Mouse (Mus musculus): ENCODE results near the gene Ptprd. TPM values are rescaled to one million over a fixed set of nuclear protein-coding genes. Genes with fewer than 3 reads are reported as not detected.

Ptprd gene
- polyA plus RNA-seq, 1 experiment, result 4.5 TPM

DNA sequence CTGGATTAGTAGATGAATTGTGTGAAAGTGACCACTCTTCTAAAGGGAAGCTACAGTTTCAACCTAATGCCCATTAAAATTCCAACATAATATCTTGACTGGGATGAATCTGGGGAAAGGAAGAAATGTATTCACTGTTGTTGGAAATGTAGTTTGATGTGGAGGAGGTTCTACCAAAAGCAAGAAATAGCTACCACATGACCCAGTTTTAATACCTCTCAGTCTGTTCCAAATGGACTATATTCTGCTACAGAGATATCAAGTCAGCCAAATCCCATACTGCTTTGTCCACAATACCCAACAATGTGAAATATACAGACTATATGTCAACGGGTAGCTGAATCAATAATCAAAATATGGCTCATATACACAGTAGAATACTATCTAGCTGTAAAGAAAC, 1221.8 kb downstream of the Ptprd start:
- 87% methylated on average over 1 of the region's 1 CpGs for WGBS
- no peak for DNase-seq (ENCODE audit: low read depth, low spot score)

DNA sequence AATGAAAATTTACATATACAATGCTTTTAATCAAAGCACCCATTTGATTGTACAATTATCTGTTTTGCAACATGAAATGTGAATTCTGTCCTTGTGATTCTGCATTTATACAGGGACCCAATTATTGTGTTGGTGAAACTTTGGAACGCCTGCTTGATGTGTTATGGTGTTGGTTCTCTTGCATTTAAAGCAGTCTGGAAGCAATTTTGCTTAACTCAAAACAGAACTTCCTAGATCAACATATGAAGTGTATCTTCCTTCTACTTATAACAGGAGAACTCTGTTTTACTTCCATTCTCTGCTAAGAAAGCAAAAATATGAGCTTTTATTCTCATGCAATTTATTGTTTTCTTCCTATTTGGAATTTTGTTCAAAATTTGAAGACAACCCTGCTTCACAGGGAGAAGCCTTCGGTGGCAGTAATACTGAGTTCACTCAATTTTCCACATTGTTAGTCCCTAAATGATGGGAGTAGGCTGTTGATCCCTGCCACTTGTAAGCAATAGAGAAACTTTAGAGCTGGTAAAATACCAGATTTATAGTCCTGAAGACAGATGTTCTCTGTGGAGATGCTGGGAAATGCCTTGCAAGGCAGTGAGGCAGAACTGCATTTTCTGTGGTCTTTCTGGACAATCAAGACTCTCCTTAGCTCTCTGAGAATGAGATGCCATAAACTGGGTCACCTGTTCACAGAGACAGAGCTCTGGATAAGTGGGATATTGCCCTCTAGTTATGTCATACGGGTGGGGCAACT, 1234.5 kb downstream of the Ptprd start:
- no peak for DNase-seq (ENCODE audit: low read depth, low spot score)
- 66% methylated on average over 3 of the region's 3 CpGs for WGBS

DNA sequence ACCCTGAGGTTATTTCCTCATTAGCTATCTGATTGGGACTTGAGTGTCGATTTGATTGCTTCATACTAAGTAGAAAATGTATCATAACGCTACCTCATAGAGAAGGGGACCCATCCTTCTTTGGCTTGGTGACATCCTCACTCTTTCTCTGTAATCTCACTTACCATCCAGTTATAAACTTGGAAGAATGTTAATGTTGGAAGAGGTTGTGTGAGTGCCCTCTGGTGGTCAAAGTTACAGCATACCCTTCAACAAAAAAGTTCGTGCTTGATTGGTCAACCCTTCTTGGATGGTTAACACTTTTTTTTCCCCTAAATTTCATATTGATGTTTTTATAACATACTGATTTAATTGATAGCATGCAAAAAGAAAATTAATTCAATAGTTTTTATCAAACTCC, 1263.5 kb downstream of the Ptprd start:
- 36% methylated on average over 3 of the region's 3 CpGs for WGBS
- peak; percentile 8 for DNase-seq (ENCODE audit: low read depth, low spot score)

DNA sequence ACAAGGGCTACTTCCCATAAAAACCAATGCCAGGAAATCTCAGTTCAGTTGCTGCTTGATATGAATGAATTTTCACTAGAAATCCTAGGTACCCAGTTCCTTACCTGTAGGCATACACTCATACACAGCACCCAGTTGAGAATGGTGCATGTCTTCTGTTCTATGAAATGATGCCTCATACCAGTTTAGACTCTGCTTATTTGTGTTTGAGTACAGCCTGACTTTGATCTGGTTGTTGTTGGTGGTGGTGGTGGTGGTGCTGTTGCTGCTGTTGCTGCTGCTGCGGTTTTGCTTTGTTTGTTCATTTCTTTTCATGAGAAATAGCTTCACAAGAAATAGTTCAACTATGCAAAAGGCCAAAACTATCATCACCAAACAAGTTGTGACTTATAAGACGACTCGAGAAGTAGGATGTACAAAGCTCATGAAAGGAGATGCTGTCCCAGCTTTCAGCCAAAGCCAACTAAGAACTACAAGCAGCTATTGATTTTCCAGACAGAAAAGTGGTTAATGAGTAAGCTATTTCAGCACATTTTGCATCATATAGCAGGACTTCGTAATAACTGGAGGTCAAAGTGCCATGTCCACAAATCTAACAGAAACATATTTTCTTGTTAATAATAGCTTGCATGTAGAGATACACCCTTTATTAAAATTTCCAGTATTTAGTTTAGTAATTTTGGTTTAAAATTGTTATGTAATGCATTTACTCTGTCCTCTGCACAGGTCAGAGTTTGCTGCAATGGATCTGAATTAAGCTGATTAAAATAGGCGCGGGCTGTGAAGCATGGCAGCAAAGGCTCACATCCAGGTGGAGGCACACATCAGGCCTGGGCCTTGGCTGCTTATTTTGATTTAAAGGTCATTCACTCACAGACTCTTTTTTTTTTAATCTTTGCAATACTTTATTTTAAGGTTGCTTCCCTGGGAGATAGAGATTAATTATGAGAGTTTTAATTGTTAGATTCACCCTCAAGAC, 1270.1 kb downstream of the Ptprd start:
- DNase-seq (ENCODE audit: low read depth, low spot score), result no peak
- WGBS, result 52% methylated on average over 6 of the region's 6 CpGs

DNA sequence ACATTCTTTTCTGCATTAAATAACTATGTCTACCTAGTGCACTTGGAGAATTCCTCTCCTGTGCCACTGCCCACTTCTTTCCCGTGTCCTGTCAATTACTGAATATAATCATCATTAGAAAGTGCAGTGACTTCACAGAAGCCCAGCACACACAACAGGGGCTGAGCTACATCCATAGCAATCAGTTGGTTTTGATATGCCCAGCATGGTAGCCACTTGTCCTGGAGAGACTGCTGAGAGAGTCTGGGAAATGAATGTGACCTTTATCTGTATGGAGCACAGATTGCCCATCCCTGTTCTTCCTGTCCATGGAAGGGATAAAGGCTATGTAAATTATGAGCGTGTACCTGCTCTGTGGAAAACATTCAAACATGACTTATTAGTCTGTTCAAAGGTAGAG, 1280.2 kb downstream of the Ptprd start:
- DNase-seq (ENCODE audit: low read depth, low spot score), result no peak
- WGBS, result 57% methylated on average over 2 of the region's 2 CpGs

DNA sequence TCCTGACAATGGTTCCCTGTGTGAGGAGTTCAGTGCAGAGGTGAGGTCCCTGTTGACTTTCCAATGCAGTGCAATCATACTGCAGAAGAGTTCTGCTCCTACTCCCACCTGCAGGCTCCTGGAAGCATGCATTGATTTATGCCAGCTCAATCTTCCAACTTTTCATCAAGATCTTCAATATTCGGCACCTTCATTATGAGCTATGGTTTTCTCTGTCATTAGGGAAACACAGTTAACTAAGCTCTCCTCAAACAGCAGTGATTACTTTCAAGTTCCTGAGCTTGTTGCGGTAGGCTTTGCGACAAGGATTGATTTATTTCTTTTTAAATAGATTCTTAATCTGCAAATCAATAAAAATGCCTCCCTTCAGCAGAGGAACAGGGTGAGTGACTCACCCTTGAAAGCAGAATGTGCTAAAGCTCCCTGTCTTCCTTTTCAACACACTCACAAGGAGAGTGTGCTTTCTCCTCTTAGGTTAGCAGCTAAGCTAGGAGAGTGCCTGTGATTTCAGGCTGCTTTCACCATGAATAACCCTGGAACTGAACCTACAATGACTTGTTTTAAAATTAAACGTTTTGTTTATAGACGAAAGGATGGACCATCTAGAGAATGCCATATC, 1298.1 kb downstream of the Ptprd start:
- no peak for DNase-seq (ENCODE audit: low read depth, low spot score)
- 41% methylated on average over 5 of the region's 5 CpGs for WGBS

DNA sequence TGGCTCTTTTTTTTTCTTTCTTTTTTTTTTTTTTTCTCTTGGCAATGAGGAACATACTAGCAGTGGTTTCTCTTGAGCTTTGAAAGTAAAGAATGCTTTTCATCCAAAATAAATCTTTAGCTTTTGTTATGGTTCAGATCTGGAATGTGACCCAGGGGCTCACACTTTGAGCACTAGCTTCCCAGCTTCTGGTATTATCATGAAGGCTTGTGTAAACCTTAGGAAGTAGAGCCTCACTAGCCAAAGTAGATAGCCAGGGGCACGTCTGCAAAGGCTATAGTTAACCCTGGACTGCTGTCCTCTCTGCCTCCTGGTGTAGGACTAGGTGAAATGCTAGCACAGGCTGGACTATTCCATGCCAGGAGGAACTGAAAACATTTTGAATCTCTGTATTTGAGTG, 1310.1 kb downstream of the Ptprd start:
- 20% methylated on average over 1 of the region's 1 CpGs for WGBS
- no peak for DNase-seq (ENCODE audit: low read depth, low spot score)

DNA sequence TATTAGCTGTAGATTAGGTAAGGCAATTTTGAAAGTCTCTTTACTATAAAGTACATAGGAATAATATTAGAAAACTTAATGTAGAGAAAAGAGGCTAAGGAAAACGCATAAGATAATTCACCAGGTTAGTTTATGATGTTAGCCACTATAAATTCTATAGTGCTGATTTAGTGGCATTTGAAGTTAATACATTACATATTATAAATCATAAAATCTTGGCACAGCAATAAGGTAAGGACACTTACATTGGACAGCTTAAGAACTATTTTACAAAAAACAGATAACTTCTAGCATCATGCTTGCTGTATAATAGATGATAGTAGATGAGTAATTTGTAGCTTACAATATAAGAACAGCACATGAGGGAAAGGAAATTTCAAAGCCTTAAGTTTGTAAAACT, 1322.1 kb downstream of the Ptprd start:
- no peak for DNase-seq (ENCODE audit: low read depth, low spot score)
- 16% methylated on average over 1 of the region's 1 CpGs for WGBS

DNA sequence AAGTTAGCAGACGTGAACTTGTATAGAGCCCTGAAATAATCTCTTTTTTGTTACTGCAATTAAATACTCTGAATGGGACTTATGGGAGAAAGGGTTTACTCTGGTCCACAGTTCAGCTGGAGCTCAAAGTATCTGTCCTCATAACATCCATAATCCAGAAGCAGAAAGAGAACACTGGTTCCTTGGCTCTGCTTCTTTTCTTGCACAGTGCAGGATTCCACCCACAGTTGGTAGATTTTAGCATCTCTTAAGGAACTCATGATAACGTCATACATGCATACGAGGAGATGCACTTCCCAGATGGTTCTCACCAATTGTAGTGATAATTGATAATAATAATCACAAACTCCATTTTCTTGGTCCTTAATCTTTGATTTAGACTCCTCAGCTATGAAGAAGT, 1330.2 kb downstream of the Ptprd start:
- no peak for DNase-seq (ENCODE audit: low read depth, low spot score)
- WGBS, result 68% methylated on average over 3 of the region's 3 CpGs

DNA sequence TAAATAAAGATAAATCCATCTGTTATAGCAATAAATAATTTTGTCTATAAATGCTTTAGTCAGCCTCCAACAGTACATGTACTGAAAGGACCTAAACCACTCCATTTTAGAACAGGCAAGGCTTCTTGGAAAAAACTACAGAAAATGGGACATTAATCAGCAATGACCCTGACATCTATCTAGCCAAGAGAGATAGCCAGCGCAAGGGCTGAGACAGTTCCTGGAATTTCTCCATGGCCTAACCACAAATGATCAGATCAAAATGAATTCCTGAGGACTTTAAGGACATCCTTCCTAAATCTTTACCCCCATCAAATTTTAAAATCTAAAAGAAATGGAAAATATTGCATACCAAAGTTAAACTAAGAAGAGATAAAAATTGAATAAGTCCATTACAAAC, 1340.8 kb downstream of the Ptprd start:
- 98% methylated on average over 1 of the region's 1 CpGs for WGBS
- no peak for DNase-seq (ENCODE audit: low read depth, low spot score)

DNA sequence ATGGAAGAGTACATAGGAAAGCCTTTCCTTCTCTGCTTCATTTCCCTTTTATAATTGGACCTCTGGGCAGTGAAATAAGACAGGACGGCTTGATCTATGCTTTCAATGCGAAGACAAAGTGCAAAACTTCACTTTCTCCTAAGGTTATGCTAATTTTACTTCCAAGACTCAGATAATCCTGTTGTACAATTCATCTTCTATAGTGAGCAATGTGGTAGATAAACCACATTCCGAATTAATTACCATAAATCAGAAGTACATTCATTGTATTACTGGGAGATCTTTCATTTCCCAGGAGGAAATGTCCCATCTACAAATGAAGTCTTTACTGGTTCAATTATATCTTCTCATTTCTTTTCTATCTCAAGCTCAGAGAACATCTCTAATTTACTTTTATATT, 1346.2 kb downstream of the Ptprd start:
- no peak for DNase-seq (ENCODE audit: low read depth, low spot score)
- WGBS, result 83% methylated on average over 3 of the region's 3 CpGs

DNA sequence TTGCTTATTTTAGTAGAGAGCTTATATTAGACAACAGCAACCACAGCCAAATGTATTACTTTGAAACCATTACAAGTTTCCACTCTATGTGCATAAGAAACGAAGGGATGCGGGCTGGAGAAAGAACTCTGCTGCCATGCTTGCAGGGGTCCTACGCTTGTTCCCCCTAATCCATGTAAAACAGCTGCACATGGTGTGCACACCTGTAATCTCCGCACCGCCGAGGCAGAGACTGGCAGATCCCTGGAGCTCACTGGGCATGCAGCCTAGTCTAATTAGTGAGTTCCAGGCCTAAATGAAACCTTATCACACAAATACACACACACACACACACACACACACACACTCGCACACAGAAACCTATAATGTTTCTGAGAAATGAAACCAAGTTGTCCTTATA, 1365.5 kb downstream of the Ptprd start:
- DNase-seq (ENCODE audit: low read depth, low spot score), result no peak
- WGBS, result 76% methylated on average over 7 of the region's 7 CpGs

DNA sequence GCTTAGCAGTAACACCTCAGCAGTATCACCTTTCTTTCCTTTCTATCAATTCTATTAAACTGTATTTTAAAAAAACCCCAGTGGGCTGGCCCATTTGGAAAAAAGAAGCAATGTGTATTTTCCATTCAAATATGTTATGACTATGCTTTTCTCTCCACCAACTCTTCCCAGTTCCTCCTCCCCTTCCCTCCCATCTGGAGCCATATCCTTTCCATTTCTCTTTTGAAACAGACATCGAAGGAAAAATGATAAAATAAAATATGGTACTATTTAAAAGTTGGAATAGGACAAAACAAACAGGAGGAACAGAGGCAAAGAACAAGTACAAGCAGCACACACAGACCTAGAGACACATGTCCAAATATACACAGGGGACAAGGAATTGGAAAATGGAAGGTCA, 1372.7 kb downstream of the Ptprd start:
- 83% methylated on average over 1 of the region's 1 CpGs for WGBS
- no peak for DNase-seq (ENCODE audit: low read depth, low spot score)

DNA sequence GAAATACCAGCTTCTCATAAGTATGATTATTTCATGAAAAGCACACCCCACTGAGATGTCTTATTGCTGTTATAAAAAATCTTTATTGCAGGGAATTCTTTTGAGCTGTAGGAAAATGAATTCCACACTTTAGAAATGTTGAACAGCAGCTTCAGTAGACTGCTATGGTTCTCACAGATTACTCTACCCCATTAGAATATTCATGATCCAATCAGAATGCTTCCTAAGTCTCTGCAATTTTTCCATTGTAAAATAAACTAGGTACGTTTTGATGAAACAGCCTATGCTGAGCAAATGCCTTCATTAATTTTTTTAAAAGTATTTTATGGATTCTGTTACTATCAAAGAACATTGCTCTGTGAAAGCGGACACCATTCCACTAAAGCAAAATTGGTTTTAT, 1399.6 kb downstream of the Ptprd start:
- 64% methylated on average over 2 of the region's 2 CpGs for WGBS
- no peak for DNase-seq (ENCODE audit: low read depth, low spot score)

DNA sequence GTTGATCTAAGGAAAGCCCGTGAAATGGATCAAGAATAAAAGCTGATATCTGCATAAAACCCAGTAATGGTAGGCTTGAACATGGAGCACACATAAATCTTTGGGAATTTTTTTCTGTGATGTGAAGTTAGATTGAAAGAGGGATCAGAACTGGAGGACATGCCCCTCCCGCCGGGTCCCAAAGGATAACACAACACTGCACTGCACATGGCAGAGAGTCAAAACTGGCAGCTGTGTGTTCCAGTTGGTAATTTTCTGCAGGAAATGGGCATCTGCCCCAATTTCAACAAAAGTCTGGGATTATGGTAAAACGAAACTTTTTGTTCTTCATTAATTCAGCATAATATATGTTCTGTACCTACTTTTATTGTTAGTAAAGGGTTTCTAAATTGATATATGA, 1409.1 kb downstream of the Ptprd start:
- 68% methylated on average over 4 of the region's 4 CpGs for WGBS
- DNase-seq (ENCODE audit: low read depth, low spot score), result no peak

DNA sequence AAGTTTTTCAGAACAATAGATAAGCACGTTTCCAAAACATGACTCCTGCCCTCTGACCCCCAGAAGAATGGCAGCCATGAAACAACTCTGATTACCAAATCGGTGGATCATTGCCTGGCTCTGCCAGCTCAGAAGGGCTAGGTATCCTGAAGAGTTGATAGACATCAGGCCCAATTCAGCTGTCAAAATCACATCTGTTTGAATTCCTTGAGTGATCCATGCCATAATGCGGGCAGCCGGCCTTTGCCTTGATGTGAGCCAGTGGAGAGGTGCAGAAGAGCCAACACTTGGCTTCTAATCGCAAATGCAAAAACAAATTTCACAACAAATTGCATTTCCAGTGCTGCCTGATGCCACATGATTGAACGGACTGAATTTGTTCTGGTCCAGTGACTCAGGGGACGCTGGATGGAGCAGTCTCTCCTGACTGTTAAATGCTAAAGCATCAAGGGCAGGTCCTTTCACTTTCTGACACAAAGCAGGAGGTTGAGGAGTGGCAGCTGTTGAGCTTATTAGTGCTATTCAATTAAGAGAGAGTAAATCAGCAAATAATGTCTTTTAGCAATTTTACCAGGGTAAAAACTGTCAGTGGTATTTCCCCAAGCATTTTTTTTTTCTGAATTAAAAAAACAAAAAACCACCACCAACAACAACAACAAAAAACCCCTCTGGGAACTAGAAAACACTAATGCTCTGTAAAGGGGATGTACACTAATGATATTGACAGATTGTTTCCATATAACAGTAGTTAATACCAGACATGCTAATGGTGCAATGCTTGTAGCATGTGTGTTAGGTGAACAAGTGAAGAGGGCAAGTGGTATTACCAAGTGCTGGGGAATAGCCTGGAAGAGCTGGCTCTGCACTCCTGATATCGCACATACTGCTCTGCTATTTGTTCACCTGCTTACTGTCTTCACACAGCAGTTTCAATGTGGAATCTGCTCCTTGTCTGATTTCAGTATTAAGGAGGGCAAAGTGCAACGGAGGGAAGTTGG, 1413.5 kb downstream of the Ptprd start:
- no peak for DNase-seq (ENCODE audit: low read depth, low spot score)
- 71% methylated on average over 9 of the region's 9 CpGs for WGBS

DNA sequence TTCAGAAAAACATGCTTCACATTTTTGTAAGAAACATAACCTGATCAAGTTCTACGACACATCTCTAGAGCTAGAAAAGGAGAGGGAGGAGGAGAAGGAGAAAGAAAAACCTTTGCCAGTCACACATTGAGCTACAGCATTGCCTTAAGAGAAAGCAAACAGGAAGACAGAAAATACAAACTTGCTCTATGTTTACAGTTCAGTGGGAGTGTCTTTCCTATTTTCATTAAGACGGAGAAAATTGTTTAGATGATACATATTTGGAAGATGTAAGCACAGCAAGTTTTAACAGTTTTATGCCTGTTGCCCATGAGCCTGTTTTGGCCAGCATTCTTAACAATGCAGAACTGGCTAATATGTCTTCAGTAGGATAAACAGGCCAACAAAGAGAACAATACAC, 1426.4 kb downstream of the Ptprd start:
- no peak for DNase-seq (ENCODE audit: low read depth, low spot score)
- 66% methylated on average over 2 of the region's 2 CpGs for WGBS

DNA sequence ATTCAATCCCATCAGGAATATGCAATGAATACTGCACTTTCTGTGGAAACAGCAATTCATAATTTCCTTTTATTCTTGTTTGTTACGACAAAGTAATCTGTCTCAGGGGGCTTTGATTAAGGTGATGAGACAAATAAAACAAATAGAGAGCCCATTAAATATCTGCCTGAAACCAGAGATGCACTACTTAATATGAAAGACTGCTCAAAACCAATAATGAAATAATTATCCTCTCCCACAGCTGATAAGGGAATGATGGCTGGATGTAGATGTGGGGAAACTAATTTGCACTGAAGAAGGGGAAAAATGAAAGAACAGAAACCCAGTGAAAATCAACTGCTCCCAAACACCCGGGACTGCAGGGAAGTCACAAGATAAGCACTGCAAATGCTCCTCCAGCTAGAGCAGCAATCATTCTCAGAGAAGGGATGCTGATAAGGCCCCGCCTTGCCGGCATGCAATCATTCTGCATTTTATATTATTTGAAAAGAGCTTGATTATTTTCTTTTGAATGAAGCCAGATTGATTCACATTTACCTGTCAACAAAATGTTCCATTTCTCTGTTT, 1432.1 kb downstream of the Ptprd start:
- no peak for DNase-seq (ENCODE audit: low read depth, low spot score)
- 69% methylated on average over 4 of the region's 4 CpGs for WGBS

DNA sequence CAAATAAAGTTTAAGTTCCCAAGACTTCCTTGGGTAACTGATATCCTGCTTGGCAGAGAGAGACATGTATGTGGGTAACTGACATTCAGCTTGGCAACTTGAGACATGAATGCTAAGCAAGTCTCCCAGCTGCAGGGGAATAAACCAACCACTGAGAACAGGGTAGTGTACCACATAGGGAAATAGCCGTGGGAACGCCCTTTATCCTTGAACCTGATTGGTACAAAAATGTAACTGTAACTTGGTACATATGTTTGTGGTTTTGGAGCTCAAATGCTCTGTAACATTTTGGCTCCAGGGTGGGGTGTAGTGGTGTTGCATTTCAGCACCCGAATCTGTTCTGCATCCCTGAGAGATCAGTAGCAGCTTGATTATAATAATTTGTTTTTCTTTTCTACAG, 1444.8 kb downstream of the Ptprd start:
- DNase-seq (ENCODE audit: low read depth, low spot score), result no peak
- WGBS, result 84% methylated on average over 3 of the region's 3 CpGs
